ENCODE assay signal across 24 mouse cellular contexts in genomic region chr14:78364822-78365221, GRCm38 (mm10). TPM values are rescaled to one million over a fixed set of nuclear protein-coding genes. Genes with fewer than 3 reads are reported as not detected.
DNase-seq lines count a peak whose midpoint lies in the region; ATAC-seq lines count a peak whose summit lies in the region.
"Had no signal": no experiment of that assay in that cellular context is flagged by ENCODE, and none has a peak within 500 bp of the region (broad histone marks: within the 10 kb centered on the region; RNA-seq: fewer than 3 reads in every experiment).

No protein-coding gene starts in this region.

- no peaks in the 10 kb centered on the region for H3K9me3 ChIP-seq in heart, embryonic 11.5 days (replicated peaks; ENCODE audit: control insufficient read depth, low read length)
- no peaks in the 10 kb centered on the region for H3K9me3 ChIP-seq in forebrain, embryonic 11.5 days (ENCODE audit: control insufficient read depth, low read length)
- H3K9me3 ChIP-seq: embryonic facial prominence, embryonic 13.5 days; embryonic facial prominence, embryonic 15.5 days; forebrain, embryonic 10.5 days; forebrain, embryonic 13.5 days; forebrain, embryonic 15.5 days had no signal

- H3K9ac ChIP-seq in heart, embryonic 11.5 days (ENCODE audit: low read depth, low read length), result no peak overlapping the region
- no peak overlapping the region for H3K9ac ChIP-seq in forebrain, embryonic 11.5 days (ENCODE audit: low read length)
- H3K9ac ChIP-seq: embryonic facial prominence, embryonic 13.5 days; embryonic facial prominence, embryonic 15.5 days; forebrain, embryonic 13.5 days; forebrain, embryonic 15.5 days; forebrain, postnatal 0 days had no signal

- no peaks in the 10 kb centered on the region for H3K36me3 ChIP-seq in heart, embryonic 11.5 days (ENCODE audit: control insufficient read depth, insufficient read depth, low read length)
- H3K36me3 ChIP-seq in forebrain, embryonic 11.5 days (ENCODE audit: control insufficient read depth, insufficient read depth, low read length), result no peaks in the 10 kb centered on the region
- H3K36me3 ChIP-seq: embryonic facial prominence, embryonic 13.5 days; embryonic facial prominence, embryonic 15.5 days; forebrain, embryonic 10.5 days; forebrain, embryonic 15.5 days; G1E had no signal

- DNase-seq in 416B (ENCODE audit: low read depth), result peak; percentile 29
- peak; percentile 4 for DNase-seq in ES-CJ7 (ENCODE audit: low read depth, low spot score)
- DNase-seq in NIH3T3 (ENCODE audit: low read depth), result peak; percentile 27
- DNase-seq in right cerebral cortex, postnatal 14 days, result no peak
- no peak for DNase-seq in forebrain, embryonic 11.5 days (ENCODE audit: low spot score)
- DNase-seq: adrenal gland, adult 2 months; adrenal gland, postnatal 10 days; adrenal gland, postnatal 25 days; cerebellum, adult 11 months; cerebellum, adult 18-20 months; cerebellum, adult 8-10 months; cerebellum, adult 9-11 months; cerebellum, postnatal 14 days; cerebellum, postnatal 36 days; embryo, embryonic 11 days; forebrain, postnatal 0 days had no signal

- no peak overlapping the region for H3K27ac ChIP-seq in heart, embryonic 11.5 days (ENCODE audit: low read depth, low read length)
- H3K27ac ChIP-seq in forebrain, embryonic 11.5 days (ENCODE audit: low read depth, low read length), result no peak overlapping the region
- H3K27ac ChIP-seq: embryonic facial prominence, embryonic 13.5 days; embryonic facial prominence, embryonic 15.5 days; forebrain, embryonic 10.5 days; forebrain, embryonic 13.5 days; forebrain, embryonic 15.5 days had no signal

- ATAC-seq in heart, embryonic 11.5 days (replicated peaks; ENCODE audit: insufficient number of reproducible peaks, low FRiP score, low TSS enrichment), result no peak
- ATAC-seq in forebrain, embryonic 11.5 days (replicated peaks; ENCODE audit: low FRiP score), result no peak
- ATAC-seq: forebrain, embryonic 13.5 days; forebrain, embryonic 15.5 days; forebrain, postnatal 0 days had no signal

- H3K4me3 ChIP-seq in heart, embryonic 11.5 days (ENCODE audit: low read depth, low read length), result no peak overlapping the region
- no peak overlapping the region for H3K4me3 ChIP-seq in forebrain, embryonic 11.5 days (ENCODE audit: low read depth, low read length)
- H3K4me3 ChIP-seq: embryonic facial prominence, embryonic 13.5 days; embryonic facial prominence, embryonic 15.5 days; erythroblast, embryonic 14.5 days; forebrain, embryonic 10.5 days; forebrain, embryonic 13.5 days; forebrain, embryonic 15.5 days had no signal

- H3K27me3 ChIP-seq in heart, embryonic 11.5 days (ENCODE audit: control insufficient read depth, insufficient read depth, low read length), result no peaks in the 10 kb centered on the region
- no peaks in the 10 kb centered on the region for H3K27me3 ChIP-seq in forebrain, embryonic 11.5 days (ENCODE audit: control insufficient read depth, insufficient read depth, low read length)
- H3K27me3 ChIP-seq: embryonic facial prominence, embryonic 13.5 days; embryonic facial prominence, embryonic 15.5 days; forebrain, embryonic 13.5 days; forebrain, embryonic 15.5 days had no signal

- H3K4me1 ChIP-seq in heart, embryonic 11.5 days (ENCODE audit: control insufficient read depth, insufficient read depth, low read length), result no peaks in the 10 kb centered on the region
- no peaks in the 10 kb centered on the region for H3K4me1 ChIP-seq in forebrain, embryonic 11.5 days (replicated peaks; ENCODE audit: control insufficient read depth, insufficient read depth, low read length)
- H3K4me1 ChIP-seq: embryonic facial prominence, embryonic 13.5 days; embryonic facial prominence, embryonic 15.5 days; forebrain, embryonic 13.5 days; forebrain, embryonic 15.5 days had no signal

- H3K4me2 ChIP-seq in heart, embryonic 11.5 days, result no peak overlapping the region
- no peak overlapping the region for H3K4me2 ChIP-seq in forebrain, embryonic 11.5 days (ENCODE audit: low read depth, low read length, severe bottlenecking)
- H3K4me2 ChIP-seq: embryonic facial prominence, embryonic 13.5 days; embryonic facial prominence, embryonic 15.5 days; forebrain, embryonic 13.5 days; forebrain, embryonic 15.5 days had no signal

RNA-seq across cellular contexts. Expression of gene Tnfsf11, which starts 57.0 kb away (rescaled TPM):
- 0.31 TPM in 1 of 2 replicates, not detected in the other for polyA plus RNA-seq in heart, embryonic 11.5 days (2014; fragmentation: Nextera tagmentation; extraction: Ambion mirVana)
- polyA plus RNA-seq in forebrain, embryonic 11.5 days (2014; fragmentation: Nextera tagmentation; extraction: Ambion mirVana), result 0.31 and 0.45 TPM in 2 replicates
- polyA plus RNA-seq: adrenal gland, adult 2 months; erythroblast, embryonic 14.5 days; forebrain, embryonic 15.5 days; G1E had no signal

Comparison
In these comparisons a context has a peak if more than half of its experiments do, and no peak if none do; other contexts are left out.
1. DNase-seq: peak in 416B (single experiment), ES-CJ7 (single experiment) and NIH3T3 (single experiment); none in right cerebral cortex, postnatal 14 days (single experiment) and forebrain, embryonic 11.5 days (single experiment).